Mouse (Mus musculus) MEL (cell line): ENCODE data around the gene Vgll4. TPM values are rescaled to one million over a fixed set of nuclear protein-coding genes. Genes with fewer than 3 reads are reported as not detected.

Experiments used
- DNase-seq: peaks from one replicate; pipeline ENCODE4 v3.0.0; 2011; ENCODE audit warnings: low read depth, low spot score
- H3K27ac ChIP-seq: 2 replicates; pipeline ENCODE4 v1.5.1; 2012; ENCODE audit warnings: low read depth, mild to moderate bottlenecking, control low read depth, low read length, moderate library complexity; ENCODE audit not compliant: control insufficient read depth
- H3K27me3 ChIP-seq, 2 experiments: fragments of 150-350 bp in 1 of 2; sonication (generic) in 1 of 2; 2 replicates each; pipeline ENCODE4 v1.6.1; 2012; ENCODE audit warnings: low read length in 2 of 2, mild to moderate bottlenecking in 2 of 2, improper control_type of control experiment in 1 of 2, moderate library complexity in 1 of 2; ENCODE audit not compliant: insufficient read depth in 2 of 2, control insufficient read depth in 1 of 2
- H3K36me3 ChIP-seq, 2 experiments: 2 replicates each; pipeline ENCODE4 v1.6.1; 2012 to 2014; ENCODE audit warnings: low read length in 2 of 2, improper control_type of control experiment in 1 of 2, inconsistent platforms in 1 of 2, mild to moderate bottlenecking in 1 of 2; ENCODE audit not compliant: insufficient read depth in 2 of 2, control insufficient read depth in 1 of 2
- H3K4me1 ChIP-seq, 2 experiments: fragments of 150-350 bp in 1 of 2; sonication (generic) in 1 of 2; 2 replicates each; pipeline ENCODE4 v1.6.1; 2012; ENCODE audit warnings: low read length in 2 of 2, improper control_type of control experiment in 1 of 2, mild to moderate bottlenecking in 1 of 2; ENCODE audit not compliant: insufficient read depth in 2 of 2, control insufficient read depth in 1 of 2
- H3K4me3 ChIP-seq, 2 experiments: fragments of 150-350 bp in 1 of 2; sonication (generic) in 1 of 2; 2 replicates each; pipeline ENCODE4 v1.5.1; 2012; ENCODE audit warnings: low read depth in 2 of 2, low read length in 2 of 2, mild to moderate bottlenecking in 2 of 2, moderate library complexity in 2 of 2, control low read depth in 1 of 2, improper control_type of control experiment in 1 of 2; ENCODE audit not compliant: control insufficient read depth in 1 of 2, insufficient read depth in 1 of 2
- H3K79me2 ChIP-seq: 2 replicates; pipeline ENCODE4 v1.6.1; 2012; ENCODE audit warnings: mild to moderate bottlenecking, low read length, moderate library complexity; ENCODE audit not compliant: control insufficient read depth, poor library complexity, insufficient read depth
- H3K9ac ChIP-seq: 2 replicates; pipeline ENCODE4 v1.6.1; 2012; ENCODE audit warnings: low read depth, mild to moderate bottlenecking, control low read depth, low read length, moderate library complexity; ENCODE audit not compliant: control insufficient read depth, poor library complexity, severe bottlenecking
- H3K9me3 ChIP-seq: fragments of 150-350 bp; sonication (generic); replicated peaks from 2 replicates; pipeline ENCODE4 v1.6.1; 2012; ENCODE audit warnings: mild to moderate bottlenecking, low read length, improper control_type of control experiment, moderate library complexity; ENCODE audit not compliant: insufficient read depth
- BHLHE40 ChIP-seq: IDR thresholded peaks from 2 replicates; pipeline ENCODE4 v1.6.1; 2012; ENCODE audit warnings: low read depth, mild to moderate bottlenecking, inconsistent platforms, low read length, improper control_type of control experiment, borderline replicate concordance
- CHD2 ChIP-seq: IDR thresholded peaks from 2 replicates; pipeline ENCODE4 v1.6.1; 2011; ENCODE audit warnings: low read length, improper control_type of control experiment
- CTCF ChIP-seq, 3 experiments: IDR thresholded peaks in 2 of 3; conservative IDR thresholded peaks in 1 of 3; 2 replicates each; pipeline ENCODE4 v1.5.1; 2011 to 2012; ENCODE audit warnings: low read length in 3 of 3, low read depth in 2 of 3, mild to moderate bottlenecking in 2 of 3, improper control_type of control experiment in 1 of 3, inconsistent platforms in 1 of 3, mixed read lengths in 1 of 3, moderate library complexity in 1 of 3; ENCODE audit not compliant: control insufficient read depth in 1 of 3, insufficient read depth in 1 of 3, poor library complexity in 1 of 3, severe bottlenecking in 1 of 3
- GABPA ChIP-seq: IDR thresholded peaks from 2 replicates; pipeline ENCODE4 v1.6.1; 2012; ENCODE audit warnings: low read depth, mild to moderate bottlenecking, inconsistent platforms, low read length, improper control_type of control experiment, moderate library complexity
- KAT2A ChIP-seq: conservative IDR thresholded peaks from 2 replicates; pipeline ENCODE4 v1.6.1; 2012; ENCODE audit warnings: low read depth, low read length, improper control_type of control experiment, inconsistent platforms
- MAX ChIP-seq: IDR thresholded peaks from 2 replicates; pipeline ENCODE4 v1.6.1; 2011; ENCODE audit warnings: low read length, improper control_type of control experiment
- MAZ ChIP-seq: IDR thresholded peaks from 2 replicates; pipeline ENCODE4 v1.6.1; 2012; ENCODE audit warnings: low read depth, mild to moderate bottlenecking, inconsistent platforms, low read length, improper control_type of control experiment
- MEF2A ChIP-seq: IDR thresholded peaks from 2 replicates; pipeline ENCODE4 v1.6.1; 2014; ENCODE audit warnings: low read depth, mild to moderate bottlenecking, inconsistent platforms, low read length, improper control_type of control experiment; ENCODE audit not compliant: poor library complexity, insufficient replicate concordance, severe bottlenecking; ENCODE audit errors: extremely low read depth
- MYB ChIP-seq: IDR thresholded peaks from 2 replicates; pipeline ENCODE4 v1.6.1; 2011; ENCODE audit warnings: mild to moderate bottlenecking, low read depth, low read length, improper control_type of control experiment
- NELFE ChIP-seq: IDR thresholded peaks from 2 replicates; pipeline ENCODE4 v1.6.1; 2011; ENCODE audit warnings: low read depth, low read length, improper control_type of control experiment
- POLR2A ChIP-seq, 2 experiments: IDR thresholded peaks; 2 replicates each; pipeline ENCODE4 v1.6.1; 2011 to 2012; ENCODE audit warnings: low read length in 2 of 2, mild to moderate bottlenecking in 2 of 2, control low read depth in 1 of 2, improper control_type of control experiment in 1 of 2, low read depth in 1 of 2, moderate library complexity in 1 of 2; ENCODE audit not compliant: control insufficient read depth in 1 of 2, insufficient read depth in 1 of 2, poor library complexity in 1 of 2
- SMC3 ChIP-seq: IDR thresholded peaks from 2 replicates; pipeline ENCODE4 v1.6.1; 2011; ENCODE audit warnings: low read depth, low read length, improper control_type of control experiment
- TAL1 ChIP-seq: IDR thresholded peaks from 2 replicates; pipeline ENCODE4 v1.6.1; 2012; ENCODE audit warnings: mild to moderate bottlenecking, inconsistent platforms, low read length, moderate library complexity, mixed read lengths
- USF1 ChIP-seq: IDR thresholded peaks from 2 replicates; pipeline ENCODE4 v1.6.1; 2014; ENCODE audit warnings: low read depth, mild to moderate bottlenecking, inconsistent platforms, low read length, improper control_type of control experiment, moderate library complexity
- ZKSCAN1 ChIP-seq: IDR thresholded peaks from 2 replicates; pipeline ENCODE4 v1.6.1; 2012; ENCODE audit warnings: low read depth, mild to moderate bottlenecking, inconsistent platforms, low read length, improper control_type of control experiment, moderate library complexity
- ZMIZ1 ChIP-seq: IDR thresholded peaks from 2 replicates; pipeline ENCODE4 v1.6.1; 2012; ENCODE audit warnings: low read depth, mild to moderate bottlenecking, inconsistent platforms, low read length, improper control_type of control experiment, moderate library complexity
- ZNF384 ChIP-seq: IDR thresholded peaks from 2 replicates; pipeline ENCODE4 v1.6.1; 2012; ENCODE audit warnings: low read depth, mild to moderate bottlenecking, inconsistent platforms, low read length, improper control_type of control experiment
- polyA plus RNA-seq, 2 experiments: library from polyadenylated mRNA; stranded (reverse) in 1 of 2; unstranded in 1 of 2; fragments of >175 nt in 1 of 2; fragments of >200 nt in 1 of 2; gene quantifications; 2 replicates each; pipeline versions ENCODE4 v1.2.1 to v1.2.4; 2012; ENCODE audit warnings: low replicate concordance in 2 of 2, low read depth in 1 of 2; ENCODE audit not compliant: insufficient read length in 2 of 2, insufficient read depth in 1 of 2, missing spikeins in 1 of 2
- total RNA-seq: library from RNA; depleted of rRNA; stranded (reverse); fragments of 300-350 nt; gene quantifications from 2 replicates; pipeline ENCODE4 v1.2.3, GENCODE M21; 2012

The Vgll4 gene
- total and polyA plus RNA-seq, 3 experiments, result 18.1 to 21.5 TPM; not detected in 1

DNA sequence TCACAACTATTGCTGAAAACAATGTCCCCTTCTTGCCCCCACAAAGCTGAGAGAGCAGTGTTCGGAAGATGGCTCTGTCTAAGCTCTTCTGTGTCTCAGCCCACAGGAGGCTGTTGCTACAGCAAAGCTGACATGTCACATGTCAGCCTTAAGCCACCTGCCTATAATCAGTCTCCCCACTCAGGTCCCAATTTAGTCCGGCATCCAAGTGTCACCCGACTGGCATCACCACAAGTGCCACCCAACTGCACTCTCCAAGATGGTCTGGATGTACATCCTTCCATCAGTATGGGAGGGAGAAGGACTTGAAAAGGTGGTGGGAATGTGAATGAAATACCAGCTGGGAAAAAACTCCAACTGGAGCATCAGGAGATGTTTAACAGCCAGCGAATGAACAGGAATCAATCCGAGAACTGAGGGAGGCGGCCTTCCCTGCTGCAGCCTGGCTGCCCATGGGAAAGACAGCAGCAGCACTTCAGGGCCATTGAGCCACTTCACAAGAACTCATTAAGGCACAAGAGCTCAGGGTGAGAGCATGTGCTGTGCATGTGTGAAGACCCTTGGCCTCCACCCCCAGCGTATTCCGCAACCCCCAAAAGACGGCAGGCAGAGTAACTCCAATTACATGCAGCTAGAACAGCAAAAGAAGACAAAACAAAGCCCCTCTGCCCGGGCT, 55.6 kb downstream of the Vgll4 start:
- H3K9me3 ChIP-seq, result no peaks in the 10 kb centered on the region
- H3K4me1 ChIP-seq, result no peaks in the 10 kb centered on the region; a peak in 3 of 4 replicates
- H3K79me2 ChIP-seq, result peaks cover 8% of the 10 kb centered on the region
- no peak for TF ChIP-seq MAZ
- no peak for TF ChIP-seq POLR2A (IDR thresholded peaks at IDR 0.05; ENCODE audit: control insufficient read depth in 1 of 2, insufficient read depth in 1 of 2, low read depth in 1 of 2, low read length in 2 of 2, poor library complexity in 1 of 2)
- no peak for TF ChIP-seq GABPA
- no peak for TF ChIP-seq MYB
- TF ChIP-seq CHD2, result no peak
- no peak for TF ChIP-seq NELFE
- no peak for TF ChIP-seq KAT2A
- no peak for TF ChIP-seq TAL1
- no peak for TF ChIP-seq BHLHE40
- no peak for TF ChIP-seq SMC3
- H3K4me3 ChIP-seq, result no peak overlapping the region
- no peak overlapping the region for H3K9ac ChIP-seq
- H3K36me3 ChIP-seq, result peaks cover 0 to 1% of the 10 kb centered on the region in 2 experiments; a peak in 2 of 4 replicates
- H3K27ac ChIP-seq, result no peak overlapping the region
- no peaks in the 10 kb centered on the region for H3K27me3 ChIP-seq
- DNase-seq, result no peak

DNA sequence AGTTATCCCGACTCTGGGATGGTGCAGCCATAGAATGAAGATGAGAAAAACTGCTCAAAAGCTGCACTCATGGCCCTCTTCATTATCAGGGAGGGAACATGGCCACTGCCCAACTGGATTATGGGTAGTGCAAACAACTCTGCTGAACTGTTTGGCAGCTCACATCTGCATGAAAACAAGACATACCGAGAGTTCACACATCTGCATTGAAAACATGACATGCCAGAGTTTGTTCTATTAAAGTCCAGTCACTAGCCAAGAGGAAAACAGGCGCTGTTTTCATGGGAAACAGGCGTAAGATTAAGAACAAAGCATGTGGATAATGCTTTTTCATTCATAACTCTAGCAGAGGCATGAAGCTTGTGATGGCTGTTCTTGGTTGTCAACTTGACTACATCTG, 56.7 kb downstream of the Vgll4 start:
- H3K36me3 ChIP-seq, result peaks cover 0 to 11% of the 10 kb centered on the region in 2 experiments; a peak in 2 of 4 replicates
- TF ChIP-seq ZNF384 (no peak), CTCF (IDR thresholded peaks at IDR 0.05 in 2 of 3, conservative IDR thresholded peaks at IDR 0.05 in 1 of 3; ENCODE audit: control insufficient read depth in 1 of 3, insufficient read depth in 1 of 3, low read depth in 2 of 3, low read length in 3 of 3, poor library complexity in 1 of 3, severe bottlenecking in 1 of 3) (no peak), USF1 (no peak), MAX (no peak), GABPA (no peak), ZMIZ1 (no peak), MEF2A (no peak), ZKSCAN1 (no peak)
- H3K4me1 ChIP-seq, result peaks cover 3% of the 10 kb centered on the region in 2 experiments; a peak in 3 of 4 replicates
- H3K9ac ChIP-seq, result no peak overlapping the region
- H3K27me3 ChIP-seq, result no peaks in the 10 kb centered on the region
- H3K79me2 ChIP-seq, result peaks cover 6% of the 10 kb centered on the region
- no peak overlapping the region for H3K4me3 ChIP-seq
- H3K27ac ChIP-seq, result no peak overlapping the region
- no peak for DNase-seq
- no peaks in the 10 kb centered on the region for H3K9me3 ChIP-seq
